Mouse (Mus musculus): ENCODE results near the gene Prickle2. TPM values are rescaled to one million over a fixed set of nuclear protein-coding genes. Genes with fewer than 3 reads are reported as not detected.

Gene Prickle2
- polyA plus RNA-seq, 1 experiment from 2014 or later, result 7.5 TPM

DNA sequence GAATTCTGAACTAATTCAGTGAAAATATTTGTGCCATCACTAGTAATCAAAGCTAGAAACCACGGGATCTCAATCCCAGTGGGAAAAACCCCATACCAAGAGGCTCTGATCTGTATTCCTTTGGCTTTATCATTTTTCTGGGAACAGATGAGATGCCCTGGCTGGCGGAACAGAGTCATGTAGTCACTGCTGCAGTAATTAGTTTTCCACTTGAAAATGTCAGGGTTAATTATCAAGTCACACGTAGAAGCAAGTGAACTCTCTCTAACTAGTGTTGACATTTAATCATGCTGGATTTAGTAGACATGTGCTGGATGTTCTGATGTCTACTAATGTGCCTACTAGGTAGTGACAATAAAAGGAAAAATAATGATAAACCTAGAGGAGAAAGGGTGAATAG lies 199.7 kb downstream of the Prickle2 start:
- 71% methylated on average over 3 of the region's 3 CpGs for WGBS
- Histone ChIP-seq H3K4me3 (no peak overlapping the region), H3K27me3 (no peaks in the 10 kb centered on the region), H3K9me3 (no peaks in the 10 kb centered on the region), H3K4me2 (replicated peaks) (no peak overlapping the region), H3K9ac (no peak overlapping the region), H3K4me1 (peaks cover 4% of the 10 kb centered on the region; the same call in 1 of the 2 replicates), H3K36me3 (no peaks in the 10 kb centered on the region), H3K27ac (no peak overlapping the region)
- ATAC-seq (ENCODE audit: insufficient number of reproducible peaks, insufficient read depth, low FRiP score, low TSS enrichment), result no peak

DNA sequence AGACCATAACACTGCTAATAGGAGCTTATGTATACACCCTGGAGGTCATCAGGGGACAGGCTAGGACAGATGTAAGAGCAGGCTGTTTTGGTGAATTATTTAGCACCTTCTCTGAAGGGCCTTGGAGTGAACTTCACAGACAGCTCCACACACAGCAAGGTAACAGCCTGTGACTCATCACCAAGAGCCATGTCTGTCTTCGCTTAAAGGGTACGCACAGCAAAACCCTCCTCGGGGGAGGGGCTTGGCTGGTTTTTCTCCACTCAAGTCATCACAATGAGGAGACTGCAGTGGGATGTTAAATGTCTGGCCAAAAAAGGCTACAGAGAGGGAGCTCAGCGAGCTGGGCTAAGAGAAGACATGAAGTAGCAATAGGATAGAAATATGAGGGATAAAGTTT lies 206.5 kb downstream of the Prickle2 start:
- Histone ChIP-seq H3K9ac (no peak overlapping the region), H3K4me2 (replicated peaks) (no peak overlapping the region), H3K4me1 (peaks cover 15% of the 10 kb centered on the region), H3K27me3 (no peaks in the 10 kb centered on the region), H3K9me3 (no peaks in the 10 kb centered on the region), H3K4me3 (no peak overlapping the region), H3K36me3 (no peaks in the 10 kb centered on the region), H3K27ac (no peak overlapping the region)
- ATAC-seq (ENCODE audit: insufficient number of reproducible peaks, insufficient read depth, low FRiP score, low TSS enrichment), result 0 out of 2 replicates have a peak, but pooled peaks have one; percentile 41
- 64% methylated on average over 4 of the region's 4 CpGs for WGBS

DNA sequence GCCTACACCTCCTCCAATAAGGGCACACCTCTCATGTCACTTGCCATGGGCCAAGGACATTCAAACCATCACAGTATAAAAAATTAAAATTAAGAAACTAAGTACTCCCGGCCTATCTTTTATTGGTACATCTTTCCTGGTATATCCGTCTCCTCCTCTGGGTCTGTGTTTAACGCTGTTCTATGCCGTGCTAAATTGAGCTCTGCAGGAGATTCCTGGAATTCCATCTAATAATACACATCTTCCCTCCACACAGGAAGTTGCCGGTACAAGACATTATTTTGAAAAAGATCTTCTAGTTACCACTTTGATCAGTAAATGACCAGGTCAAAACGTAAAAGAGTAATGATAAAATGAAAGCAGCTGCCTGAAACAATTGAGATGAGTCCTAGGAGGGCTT lies 207.4 kb downstream of the Prickle2 start:
- no peak overlapping the region for H3K9ac ChIP-seq
- H3K4me3 ChIP-seq, result no peak overlapping the region
- 25% methylated on average over 6 of the region's 6 CpGs for WGBS
- H3K4me1 ChIP-seq, result peaks cover 15% of the 10 kb centered on the region
- no peaks in the 10 kb centered on the region for H3K9me3 ChIP-seq
- no peak overlapping the region for H3K27ac ChIP-seq
- no peaks in the 10 kb centered on the region for H3K36me3 ChIP-seq
- H3K27me3 ChIP-seq, result no peaks in the 10 kb centered on the region
- H3K4me2 ChIP-seq (replicated peaks), result no peak overlapping the region
- ATAC-seq (ENCODE audit: insufficient number of reproducible peaks, insufficient read depth, low FRiP score, low TSS enrichment), result no peak

DNA sequence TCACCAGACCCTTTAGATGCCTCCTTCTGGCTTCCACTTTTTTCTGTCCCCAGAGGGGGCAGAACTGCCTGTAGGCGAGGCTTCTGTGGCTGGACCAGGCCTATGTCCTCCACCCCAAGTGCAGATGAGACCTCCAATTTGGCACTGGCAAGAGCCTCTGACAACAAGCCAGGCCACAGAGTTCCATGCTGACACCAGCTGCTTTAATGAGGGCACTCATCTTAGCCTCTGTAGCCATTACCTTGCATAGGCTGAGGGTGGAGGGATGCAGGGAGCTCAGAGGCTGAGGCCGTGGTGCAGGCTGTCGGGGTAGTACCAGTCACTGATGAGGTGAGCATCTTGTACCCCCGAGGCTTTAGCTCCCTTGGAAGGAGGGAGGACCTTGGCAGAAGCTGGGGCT lies 208.7 kb downstream of the Prickle2 start:
- Histone ChIP-seq H3K27me3 (no peaks in the 10 kb centered on the region), H3K4me1 (peaks cover 15% of the 10 kb centered on the region), H3K27ac (no peak overlapping the region), H3K9ac (no peak overlapping the region), H3K36me3 (no peaks in the 10 kb centered on the region), H3K4me2 (replicated peaks) (no peak overlapping the region), H3K9me3 (no peaks in the 10 kb centered on the region), H3K4me3 (no peak overlapping the region)
- WGBS, result 70% methylated on average over 4 of the region's 4 CpGs
- ATAC-seq (ENCODE audit: insufficient number of reproducible peaks, insufficient read depth, low FRiP score, low TSS enrichment), result no peak

DNA sequence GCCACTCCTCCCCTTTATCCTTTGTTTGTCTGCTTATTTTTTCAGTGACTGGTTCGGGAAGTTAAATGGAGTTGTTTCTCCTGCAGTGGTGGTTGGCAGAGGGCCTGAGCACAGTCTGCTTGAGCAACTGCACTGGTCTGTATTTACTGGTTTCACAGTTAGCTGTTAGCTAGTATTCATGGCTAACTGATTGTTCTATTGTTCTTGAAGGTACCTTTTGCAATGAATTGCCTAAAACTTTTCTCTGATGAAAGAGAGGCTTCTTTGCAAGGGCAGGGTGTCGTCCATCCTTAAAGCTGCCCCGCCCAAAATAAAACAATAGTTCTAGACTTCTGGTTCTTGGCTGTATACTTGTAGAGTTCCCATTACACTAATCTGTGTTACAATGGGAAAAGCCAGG lies 210.5 kb downstream of the Prickle2 start:
- Histone ChIP-seq H3K4me3 (no peak overlapping the region), H3K9ac (no peak overlapping the region), H3K9me3 (no peaks in the 10 kb centered on the region), H3K36me3 (no peaks in the 10 kb centered on the region), H3K27me3 (no peaks in the 10 kb centered on the region), H3K4me2 (replicated peaks) (no peak overlapping the region), H3K4me1 (peaks cover 15% of the 10 kb centered on the region), H3K27ac (no peak overlapping the region)
- WGBS, result 69% methylated on average over 3 of the region's 3 CpGs
- no peak for ATAC-seq (ENCODE audit: insufficient number of reproducible peaks, insufficient read depth, low FRiP score, low TSS enrichment)

DNA sequence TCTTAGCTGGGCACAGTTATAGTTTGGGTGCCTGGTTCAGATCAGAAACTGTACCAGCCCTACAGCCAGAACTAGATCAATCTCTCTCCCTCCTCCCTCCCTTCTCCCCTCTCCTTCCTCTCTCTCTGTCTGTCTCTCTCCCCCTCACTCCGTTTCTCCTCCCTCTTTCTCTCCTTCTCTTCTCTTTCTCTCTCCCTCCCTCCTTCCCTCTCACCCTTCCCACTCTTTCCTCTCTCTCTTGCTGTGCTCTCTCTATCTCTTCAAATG lies 224.3 kb downstream of the Prickle2 start:
- H3K27me3 ChIP-seq, result no peaks in the 10 kb centered on the region
- H3K4me2 ChIP-seq (replicated peaks), result peak overlapping the region; percentile 68
- H3K4me1 ChIP-seq, result peaks cover 14% of the 10 kb centered on the region; the same call in 1 of the 2 replicates
- no peak overlapping the region for H3K27ac ChIP-seq
- no peaks in the 10 kb centered on the region for H3K36me3 ChIP-seq
- no peak overlapping the region for H3K4me3 ChIP-seq
- no peaks in the 10 kb centered on the region for H3K9me3 ChIP-seq
- 5% methylated on average over 1 of the region's 1 CpGs for WGBS
- peak; percentile 44; the same call in 1 of the 2 replicates for ATAC-seq (ENCODE audit: insufficient number of reproducible peaks, insufficient read depth, low FRiP score, low TSS enrichment)
- H3K9ac ChIP-seq, result no peak overlapping the region

DNA sequence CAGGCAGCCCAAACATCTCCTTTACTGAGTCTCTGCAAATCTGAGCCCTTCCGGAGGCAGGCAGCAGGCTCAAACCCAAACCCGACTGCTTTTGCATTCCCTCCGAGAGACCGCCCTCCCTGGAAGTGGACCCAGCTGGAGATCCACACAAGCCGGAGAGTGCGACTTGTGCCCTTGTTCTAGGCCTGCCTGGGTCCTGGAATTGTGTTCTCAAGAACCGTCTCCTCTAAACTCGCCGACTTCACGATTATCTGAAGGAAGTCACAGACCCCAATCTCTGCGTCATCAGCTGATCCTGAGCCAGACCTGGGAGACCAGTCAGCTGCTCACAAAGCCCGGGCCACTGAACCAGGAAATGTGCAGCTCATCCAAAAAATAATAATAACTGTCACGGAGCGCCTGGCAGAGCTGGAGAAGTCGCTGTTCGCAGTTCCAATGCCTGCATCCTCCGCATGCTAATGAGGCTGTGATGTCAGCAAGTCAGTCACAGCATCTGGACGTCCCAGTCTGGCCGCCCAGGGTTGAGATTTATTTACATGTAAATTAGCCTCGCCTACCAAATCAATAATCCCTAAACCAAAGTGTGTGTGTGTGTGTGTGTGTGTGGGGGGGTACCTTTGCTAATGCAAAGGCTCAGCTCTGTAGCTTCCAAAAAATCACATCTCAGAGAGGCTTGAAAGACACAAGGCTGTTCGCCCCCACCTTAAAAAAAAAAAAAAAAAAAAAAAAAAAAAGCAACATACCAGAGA lies 224.8 kb downstream of the Prickle2 start:
- Histone ChIP-seq H3K27me3 (no peaks in the 10 kb centered on the region), H3K9me3 (no peaks in the 10 kb centered on the region), H3K36me3 (no peaks in the 10 kb centered on the region), H3K27ac (no peak overlapping the region), H3K4me2 (replicated peaks) (peak overlapping the region; percentile 68), H3K9ac (peak overlapping the region; percentile 39), H3K4me1 (peaks cover 14% of the 10 kb centered on the region; the same call in 1 of the 2 replicates), H3K4me3 (peak overlapping the region; percentile 44)
- under 1% methylated on average over 21 of the region's 21 CpGs for WGBS
- peak; percentile 53; the same call in 1 of the 2 replicates for ATAC-seq (ENCODE audit: insufficient number of reproducible peaks, insufficient read depth, low FRiP score, low TSS enrichment)

DNA sequence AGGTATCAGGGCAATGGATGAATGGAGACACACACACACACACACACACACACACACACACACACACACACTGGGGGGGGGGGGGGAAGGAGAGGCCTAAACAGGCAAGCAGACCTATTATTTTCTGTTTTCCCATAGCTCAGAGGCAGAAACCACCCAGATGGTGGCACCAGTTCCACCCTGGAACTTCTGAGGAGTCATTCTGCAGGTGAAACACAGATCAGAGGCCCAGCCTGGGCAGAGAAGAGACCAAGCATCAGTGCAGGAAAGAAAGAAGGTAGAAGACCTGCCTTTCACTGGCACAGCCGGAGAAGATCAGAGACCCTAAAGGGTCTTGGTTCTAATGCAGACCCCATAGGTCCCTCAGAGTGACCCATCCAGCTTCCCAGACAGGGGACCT lies 227.3 kb downstream of the Prickle2 start:
- Histone ChIP-seq H3K27me3 (no peaks in the 10 kb centered on the region), H3K4me2 (replicated peaks) (no peak overlapping the region), H3K27ac (no peak overlapping the region), H3K36me3 (no peaks in the 10 kb centered on the region), H3K9me3 (no peaks in the 10 kb centered on the region), H3K9ac (no peak overlapping the region; the same call in 1 of the 2 replicates), H3K4me3 (no peak overlapping the region), H3K4me1 (peaks cover 14% of the 10 kb centered on the region; the same call in 1 of the 2 replicates)
- 0 out of 2 replicates have a peak, but pooled peaks have one; percentile 28 for ATAC-seq (ENCODE audit: insufficient number of reproducible peaks, insufficient read depth, low FRiP score, low TSS enrichment)
- WGBS, result 85% methylated on average over 1 of the region's 1 CpGs

DNA sequence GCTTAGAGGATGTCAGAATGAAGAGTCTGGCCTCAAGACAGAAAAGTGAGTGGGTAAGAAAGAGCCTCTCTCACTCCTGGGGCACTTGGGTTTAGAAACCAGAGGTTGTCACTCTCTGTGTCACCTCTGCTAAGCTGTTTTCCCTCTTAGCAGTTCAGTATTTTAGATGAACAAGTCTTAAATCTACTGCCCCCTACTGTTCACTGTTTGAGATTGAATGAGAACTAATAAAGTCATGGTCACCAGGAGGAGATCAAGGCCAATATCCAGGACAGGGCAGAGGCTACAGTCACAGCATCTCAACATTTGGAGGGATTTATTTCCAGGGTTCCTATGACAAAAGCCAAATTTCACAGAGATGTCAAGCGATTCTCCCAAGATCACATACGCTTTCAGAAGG lies 228.3 kb downstream of the Prickle2 start:
- peaks cover 14% of the 10 kb centered on the region; the same call in 1 of the 2 replicates for H3K4me1 ChIP-seq
- H3K4me2 ChIP-seq (replicated peaks), result no peak overlapping the region
- ATAC-seq (ENCODE audit: insufficient number of reproducible peaks, insufficient read depth, low FRiP score, low TSS enrichment), result no peak
- H3K27ac ChIP-seq, result no peak overlapping the region
- no peaks in the 10 kb centered on the region for H3K9me3 ChIP-seq
- no peak overlapping the region for H3K9ac ChIP-seq
- no peaks in the 10 kb centered on the region for H3K27me3 ChIP-seq
- H3K36me3 ChIP-seq, result no peaks in the 10 kb centered on the region
- 88% methylated on average over 2 of the region's 2 CpGs for WGBS
- no peak overlapping the region for H3K4me3 ChIP-seq

DNA sequence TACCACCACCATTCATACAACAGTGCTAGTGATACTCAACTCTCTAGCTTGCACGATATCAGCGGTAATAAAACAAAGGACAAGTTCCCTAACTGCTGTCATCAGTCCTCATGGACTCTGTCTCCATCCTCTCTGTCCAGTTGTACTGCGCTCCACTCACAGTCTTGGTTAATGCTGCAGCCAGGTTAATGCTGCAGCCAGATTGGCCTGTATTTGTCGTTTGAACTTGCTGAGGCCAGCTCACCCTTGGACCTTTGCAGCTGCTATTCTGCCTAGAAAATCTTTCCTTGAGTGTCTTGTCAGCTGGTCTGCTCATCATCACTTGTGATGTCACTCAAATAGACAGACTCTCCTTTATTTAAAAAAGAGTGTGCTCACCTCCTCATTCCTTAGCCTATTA lies 236.5 kb downstream of the Prickle2 start:
- Histone ChIP-seq H3K27me3 (no peaks in the 10 kb centered on the region), H3K4me2 (replicated peaks) (no peak overlapping the region), H3K4me3 (no peak overlapping the region), H3K27ac (no peak overlapping the region), H3K9ac (no peak overlapping the region), H3K4me1 (peaks cover 13% of the 10 kb centered on the region; the same call in 1 of the 2 replicates), H3K36me3 (no peaks in the 10 kb centered on the region), H3K9me3 (no peaks in the 10 kb centered on the region)
- WGBS, result 77% methylated on average over 4 of the region's 4 CpGs
- ATAC-seq (ENCODE audit: insufficient number of reproducible peaks, insufficient read depth, low FRiP score, low TSS enrichment), result no peak

DNA sequence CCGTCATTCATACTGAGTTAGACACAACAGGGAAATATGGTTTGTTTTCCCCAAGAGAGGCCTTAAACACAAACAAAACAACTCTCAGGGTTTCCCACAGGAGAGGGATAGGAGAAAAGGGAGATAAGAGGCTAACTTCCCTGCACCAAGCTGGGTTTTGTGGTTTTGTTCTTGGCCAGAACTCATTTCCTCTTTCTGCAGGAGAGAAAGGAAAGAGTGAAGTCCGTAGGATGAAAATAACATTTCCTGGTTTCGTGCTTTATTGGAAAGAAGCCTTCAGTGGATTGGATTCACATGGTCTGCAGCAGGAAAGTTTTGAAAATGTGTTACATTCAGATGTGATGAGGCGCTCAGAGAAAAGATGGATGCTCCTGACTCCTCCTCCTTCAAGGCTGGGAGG lies 237.1 kb downstream of the Prickle2 start:
- no peak for ATAC-seq (ENCODE audit: insufficient number of reproducible peaks, insufficient read depth, low FRiP score, low TSS enrichment)
- Histone ChIP-seq H3K4me2 (replicated peaks) (no peak overlapping the region), H3K27ac (no peak overlapping the region), H3K9ac (no peak overlapping the region), H3K4me3 (no peak overlapping the region), H3K27me3 (no peaks in the 10 kb centered on the region), H3K9me3 (no peaks in the 10 kb centered on the region), H3K4me1 (peaks cover 13% of the 10 kb centered on the region; the same call in 1 of the 2 replicates), H3K36me3 (no peaks in the 10 kb centered on the region)
- 80% methylated on average over 4 of the region's 4 CpGs for WGBS

DNA sequence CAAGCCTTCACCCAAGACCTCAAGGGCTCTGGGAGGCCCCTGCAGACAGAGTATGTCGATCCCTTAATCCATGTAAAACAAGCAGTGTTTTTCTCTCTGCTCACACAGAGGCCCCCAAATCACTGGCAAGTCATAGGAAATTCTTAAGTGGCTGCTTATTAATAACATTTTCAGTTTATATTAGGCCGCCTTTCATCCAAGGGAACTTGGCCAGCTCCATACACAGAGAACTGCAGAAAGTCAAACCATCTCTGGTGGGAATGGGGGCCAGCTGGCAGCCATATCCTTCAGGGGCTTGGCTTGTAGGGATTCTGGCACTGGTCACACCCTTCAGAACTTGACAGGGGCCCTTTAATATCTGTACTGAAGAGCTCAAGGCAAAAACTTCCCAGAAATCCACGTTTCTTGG lies 237.6 kb downstream of the Prickle2 start:
- H3K4me2 ChIP-seq (replicated peaks), result no peak overlapping the region
- 64% methylated on average over 3 of the region's 3 CpGs for WGBS
- no peaks in the 10 kb centered on the region for H3K27me3 ChIP-seq
- no peak for ATAC-seq (ENCODE audit: insufficient number of reproducible peaks, insufficient read depth, low FRiP score, low TSS enrichment)
- no peak overlapping the region for H3K9ac ChIP-seq
- peaks cover 13% of the 10 kb centered on the region; the same call in 1 of the 2 replicates for H3K4me1 ChIP-seq
- no peaks in the 10 kb centered on the region for H3K36me3 ChIP-seq
- no peak overlapping the region for H3K27ac ChIP-seq
- no peak overlapping the region for H3K4me3 ChIP-seq
- no peaks in the 10 kb centered on the region for H3K9me3 ChIP-seq
